Mouse (Mus musculus) mouse embryonic stem cell (cell line): Measurements from ENCODE around the gene Pced1b.

ENCODE experiments used
- in situ Hi-C, 2 experiments: fragments of 300-500 bp; cut with MboI; formaldehyde crosslinking; loops; 1 replicate in 1 of 2; 3 replicates in 1 of 2; pipeline ENCODE4 v1.14.3; 2019 to 2020; ENCODE audit warnings: low sequenced_read_pairs in 2 of 2, low pct_unique_long_range_greater_than_20kb in 1 of 2, mixed read lengths in 1 of 2; ENCODE audit not compliant: unreplicated experiment in 1 of 2

The Pced1b gene

DNA sequence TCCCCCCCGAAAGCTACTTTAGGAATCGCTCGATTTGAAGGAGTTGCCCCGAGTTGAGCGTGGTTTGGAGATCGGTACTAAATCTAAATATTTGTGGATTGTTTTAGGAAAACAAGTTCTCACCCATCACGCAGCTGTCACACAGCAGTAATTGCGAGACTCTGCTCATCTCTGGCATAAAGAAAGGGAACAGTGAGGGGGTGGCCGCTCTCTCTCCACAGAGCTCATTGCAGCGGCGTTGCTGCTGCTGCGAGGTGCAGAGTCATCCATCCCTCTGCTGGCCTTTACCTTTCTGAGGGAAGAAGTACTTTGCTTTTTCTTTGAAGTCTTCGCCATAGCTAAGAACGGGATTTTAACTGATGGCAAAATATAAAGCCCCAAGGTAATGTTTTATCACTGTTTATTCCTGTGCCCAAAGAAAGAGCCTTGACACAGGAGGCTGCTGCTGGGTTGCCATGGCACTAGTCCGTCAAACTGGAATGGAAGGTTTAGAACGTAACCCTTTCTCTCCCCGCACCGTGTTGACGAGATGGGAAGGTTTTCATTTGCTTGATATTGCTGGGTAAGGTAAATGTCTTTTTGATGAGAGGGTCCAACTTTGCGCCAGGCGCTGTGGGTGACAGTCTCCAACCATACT, 71.6 kb downstream of the Pced1b start:
- in situ Hi-C loops = no loop called here

DNA sequence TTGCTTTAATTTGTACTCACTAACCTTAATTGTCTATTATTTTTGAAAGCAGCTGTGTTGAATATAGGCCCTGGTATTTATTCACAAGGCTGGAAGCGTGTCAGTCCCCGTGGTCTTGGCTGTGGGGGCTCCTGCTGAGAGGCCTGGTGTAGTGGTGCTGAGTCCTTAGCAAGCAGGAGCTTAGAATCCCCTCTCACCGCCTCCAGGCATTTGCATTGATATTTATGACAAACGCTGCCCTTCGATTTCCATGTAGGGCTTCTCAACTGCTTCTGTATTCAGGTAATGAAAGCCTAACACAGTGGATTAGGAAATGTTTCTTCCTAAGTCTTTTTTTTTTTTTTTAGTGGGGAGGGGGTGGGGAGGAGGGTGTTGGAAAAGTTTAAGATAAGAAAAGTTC, 75.9 kb downstream of the Pced1b start:
- in situ Hi-C loops = loop anchor here (5.0 to 10.0 kb wide), 2 partner anchors 112 to 134 kb away; no protein-coding TSS in a partner anchor

DNA sequence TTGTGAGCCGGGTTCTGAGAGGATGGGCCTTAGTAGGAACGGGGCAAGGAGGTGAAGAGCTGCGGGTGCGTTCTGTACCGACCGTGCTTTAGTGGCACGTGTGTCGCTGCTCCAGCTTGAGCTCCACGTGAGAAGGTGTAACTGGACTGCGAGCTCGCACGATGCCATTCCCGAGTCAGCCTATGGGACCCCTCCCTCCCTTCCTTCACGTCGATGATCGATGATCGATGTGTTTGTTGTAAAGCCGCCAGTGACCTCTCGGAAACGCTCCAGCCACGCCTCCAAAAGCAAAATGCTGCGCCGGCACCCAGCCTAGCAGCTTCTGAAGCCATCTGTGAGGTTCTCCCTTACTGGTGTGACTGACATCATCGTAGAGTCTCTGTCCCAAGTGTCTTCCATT, 76.6 kb downstream of the Pced1b start:
- in situ Hi-C loops = loop anchor here (5.0 to 10.0 kb wide), 2 partner anchors 111 to 134 kb away; no protein-coding TSS in a partner anchor

DNA sequence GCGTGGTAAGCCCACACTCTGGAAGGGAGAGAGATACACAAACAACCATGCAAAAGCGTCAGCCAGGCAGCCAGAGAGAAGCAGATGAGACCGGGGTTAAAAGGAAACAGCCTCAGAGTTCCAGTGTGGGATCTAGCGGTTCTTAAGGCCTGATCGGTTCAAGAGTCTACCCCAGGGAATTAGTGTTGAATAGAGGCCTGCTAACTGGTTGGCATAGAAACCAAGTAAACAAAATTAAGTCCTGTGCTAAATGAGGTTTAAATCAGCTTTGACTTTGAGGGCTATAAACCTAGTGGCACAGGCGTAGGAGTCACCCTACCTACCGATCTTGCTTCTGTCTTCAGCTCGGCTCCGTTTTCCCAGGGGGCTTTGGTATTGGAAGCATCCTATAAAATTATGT, 77.4 kb downstream of the Pced1b start:
- in situ Hi-C loops = loop anchor here (5.0 to 10.0 kb wide), 2 partner anchors 110 to 133 kb away; no protein-coding TSS in a partner anchor

DNA sequence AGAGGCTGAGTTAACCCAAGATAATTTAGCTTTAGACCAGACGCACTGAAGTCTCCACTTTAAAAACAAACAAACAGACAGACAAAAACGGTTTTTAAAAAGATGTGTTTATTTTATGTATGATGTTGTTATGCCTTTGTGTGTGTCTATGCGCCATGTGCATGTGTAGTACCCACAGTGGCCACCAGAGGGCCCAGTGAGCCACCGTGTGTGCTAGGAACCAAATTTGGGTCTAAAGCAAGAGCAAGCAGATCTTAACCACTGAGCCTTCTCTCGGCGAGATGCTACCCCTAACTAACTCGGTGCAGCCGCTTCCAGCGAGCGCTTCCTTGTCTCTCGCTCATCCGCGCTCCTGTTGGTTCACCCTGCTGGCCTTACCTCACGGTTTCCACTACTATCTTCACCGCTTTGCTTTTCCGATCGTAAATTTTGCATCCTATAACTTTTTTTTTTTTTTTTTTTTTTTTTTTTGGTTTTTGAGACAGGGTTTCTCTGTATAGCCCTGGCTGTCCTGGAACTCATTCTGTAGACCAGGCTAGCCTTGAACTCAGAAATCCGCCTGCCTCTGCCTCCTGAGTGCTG, 80.7 kb downstream of the Pced1b start:
- in situ Hi-C loops = loop anchor here in 1 of 2 experiments (10.0 kb wide), 1 partner anchor 107 kb away; no protein-coding TSS in a partner anchor

DNA sequence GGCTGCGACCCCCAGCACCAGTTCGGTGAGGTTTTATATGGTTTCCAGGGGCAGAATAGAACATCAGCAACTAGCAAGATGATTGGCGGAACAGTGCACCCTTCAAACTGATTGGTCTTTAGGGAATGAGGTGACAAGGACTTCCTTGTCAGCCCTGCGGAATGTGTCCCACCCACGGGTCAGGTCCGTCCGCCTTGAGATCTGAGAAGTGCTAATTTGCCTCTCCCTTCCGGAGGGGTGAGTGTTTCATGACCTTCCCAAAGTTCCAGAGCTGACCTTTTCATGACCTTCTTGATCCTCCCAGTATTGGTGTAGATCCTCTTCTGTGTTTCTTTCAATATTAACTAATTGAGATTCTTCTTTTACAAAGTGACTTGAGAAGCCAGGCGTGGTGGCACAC, 85.7 kb downstream of the Pced1b start:
- in situ Hi-C loops = no loop called here

DNA sequence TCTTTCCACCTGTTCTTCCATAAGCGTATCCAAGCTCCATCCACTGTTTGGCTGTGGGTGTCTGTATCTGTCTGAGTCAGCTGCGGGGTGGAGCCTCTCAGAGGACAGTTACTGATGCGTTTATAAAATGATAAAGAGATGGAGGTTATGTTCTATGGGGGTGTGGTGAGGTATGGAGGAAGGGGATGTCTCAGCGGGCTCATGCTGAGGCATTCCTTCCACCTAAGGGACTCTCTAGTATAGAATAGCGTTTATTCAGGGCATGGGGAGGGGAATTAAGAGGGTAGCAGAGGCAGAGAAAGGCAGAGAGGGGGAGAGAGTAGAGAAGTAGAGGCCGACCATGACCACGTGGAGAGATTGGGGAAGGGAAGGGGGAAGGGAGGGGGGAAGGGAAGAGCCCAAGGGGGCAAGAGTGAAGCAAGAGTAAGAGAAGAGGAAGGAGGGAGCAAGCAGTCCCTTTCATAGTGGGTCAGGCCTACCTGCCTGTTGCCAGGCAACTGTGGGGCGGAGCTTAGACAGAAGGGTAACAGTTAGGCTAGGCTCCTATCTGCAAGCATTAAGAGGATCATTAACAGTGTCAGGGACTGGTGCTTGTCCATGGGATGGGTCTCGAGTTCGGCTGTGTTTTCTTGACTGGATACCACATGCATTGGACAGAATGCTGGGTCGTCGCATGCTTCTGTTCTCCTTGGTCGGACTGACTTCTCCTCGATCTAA, 90.9 kb downstream of the Pced1b start:
- in situ Hi-C loops = no loop called here

DNA sequence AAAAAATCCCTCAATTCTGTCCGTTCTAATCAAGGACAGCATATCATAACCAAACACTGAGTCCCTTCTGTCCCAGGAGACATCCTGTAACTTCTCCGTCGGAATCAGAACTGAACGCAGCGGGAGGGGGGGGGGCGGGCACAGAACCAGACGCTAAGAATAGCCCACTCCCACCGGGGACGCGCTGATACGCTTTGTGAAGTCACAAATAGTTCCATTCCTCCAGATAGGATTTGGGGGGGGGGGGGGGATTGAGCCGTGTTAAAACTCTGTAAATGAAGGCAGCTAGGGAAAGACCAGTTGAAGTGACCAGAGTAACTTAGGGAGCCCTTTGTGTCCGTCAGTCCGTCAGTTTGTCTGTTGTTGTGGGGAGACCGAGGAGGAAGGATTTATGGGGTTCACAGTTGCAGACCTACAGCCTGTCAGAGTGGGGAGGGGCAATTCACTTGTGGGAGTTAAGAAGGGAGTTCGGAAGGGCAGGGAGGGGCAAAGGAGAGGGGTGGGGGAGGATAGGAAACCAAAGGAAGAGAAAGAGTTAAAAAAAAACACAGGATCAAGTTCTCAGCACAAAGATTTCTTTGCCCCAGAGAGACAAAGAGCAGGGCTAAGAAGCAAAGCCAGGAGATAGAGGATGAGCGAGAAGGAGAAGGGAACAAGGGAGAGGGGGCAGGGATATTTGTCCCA, 91.6 kb downstream of the Pced1b start:
- in situ Hi-C loops = no loop called here

DNA sequence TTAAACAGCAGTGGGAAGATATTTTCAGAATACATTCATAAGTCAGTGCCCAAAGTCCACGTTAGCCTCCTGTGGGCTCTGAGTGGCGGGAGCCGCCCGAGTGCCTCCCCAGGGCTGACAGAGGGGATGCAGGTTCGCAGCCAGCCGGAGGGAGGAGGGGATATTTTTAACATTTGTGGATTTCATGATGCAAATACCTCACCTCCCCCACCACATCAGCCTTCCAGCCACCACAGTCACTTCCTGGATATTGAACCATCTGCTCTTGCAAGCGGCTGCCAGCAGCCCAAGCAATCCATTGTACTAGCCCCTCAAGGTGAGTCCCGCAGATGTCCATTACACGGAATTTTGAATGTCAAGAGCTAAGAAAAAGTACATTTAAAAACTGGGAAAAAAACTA, 95.4 kb downstream of the Pced1b start:
- in situ Hi-C loops = no loop called here

DNA sequence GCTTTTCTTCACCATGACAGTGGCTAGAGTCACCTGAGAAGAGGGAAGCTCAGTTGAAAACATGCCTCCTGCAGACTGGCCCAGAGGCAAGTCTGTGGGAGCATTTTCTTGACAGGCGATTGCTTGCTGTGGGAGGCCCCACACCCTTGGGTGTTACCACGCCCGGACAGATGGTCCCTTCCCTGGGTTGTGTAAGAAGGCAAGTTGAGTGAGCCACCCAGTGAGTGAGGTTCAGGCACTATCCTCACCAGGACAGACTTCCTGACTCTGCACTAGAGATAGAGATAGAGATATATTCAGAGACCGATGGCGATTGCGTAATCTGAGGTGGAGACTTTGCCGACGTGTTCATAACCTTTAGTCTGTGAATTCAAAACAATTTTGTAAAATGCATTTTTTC, 96.0 kb downstream of the Pced1b start:
- in situ Hi-C loops = no loop called here

DNA sequence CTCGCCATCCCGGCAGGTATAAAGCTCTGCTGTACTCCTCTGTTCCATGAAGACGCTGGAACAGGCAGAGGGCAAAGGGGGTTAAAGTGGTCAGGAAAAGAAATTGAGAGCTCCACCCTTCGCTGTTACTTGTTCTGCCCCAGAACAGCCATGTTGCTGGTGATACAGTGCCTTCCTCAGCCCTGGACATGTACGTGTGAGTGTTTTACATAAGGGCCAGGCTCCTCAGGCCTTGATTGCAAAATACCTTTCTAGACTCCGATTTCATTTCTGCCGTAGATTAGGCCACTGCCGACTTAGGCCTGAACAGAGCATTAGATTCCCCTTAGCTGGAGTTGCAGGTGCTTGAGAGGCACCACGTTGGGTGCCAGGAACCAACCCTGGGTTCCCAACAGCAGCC, 97.0 kb downstream of the Pced1b start:
- in situ Hi-C loops = no loop called here

DNA sequence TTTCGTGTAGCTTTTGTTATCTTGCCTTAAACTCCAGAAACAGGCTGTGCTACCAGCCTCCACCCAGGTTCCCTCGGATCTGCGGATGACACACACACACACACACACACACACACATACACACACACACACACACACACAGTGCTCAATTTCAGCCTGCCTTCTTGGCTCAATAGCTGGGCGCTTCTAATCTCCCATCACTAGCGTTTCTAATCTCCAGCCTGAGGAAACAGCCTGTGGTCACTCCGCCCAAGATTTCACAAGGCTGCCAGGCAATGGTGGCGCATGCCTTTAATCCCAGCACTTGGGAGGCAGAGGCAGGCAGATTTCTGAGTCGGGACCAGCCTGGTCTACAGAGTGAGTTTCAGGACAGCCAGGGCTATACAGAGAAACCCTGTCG, 98.2 kb downstream of the Pced1b start:
- in situ Hi-C loops = no loop called here

DNA sequence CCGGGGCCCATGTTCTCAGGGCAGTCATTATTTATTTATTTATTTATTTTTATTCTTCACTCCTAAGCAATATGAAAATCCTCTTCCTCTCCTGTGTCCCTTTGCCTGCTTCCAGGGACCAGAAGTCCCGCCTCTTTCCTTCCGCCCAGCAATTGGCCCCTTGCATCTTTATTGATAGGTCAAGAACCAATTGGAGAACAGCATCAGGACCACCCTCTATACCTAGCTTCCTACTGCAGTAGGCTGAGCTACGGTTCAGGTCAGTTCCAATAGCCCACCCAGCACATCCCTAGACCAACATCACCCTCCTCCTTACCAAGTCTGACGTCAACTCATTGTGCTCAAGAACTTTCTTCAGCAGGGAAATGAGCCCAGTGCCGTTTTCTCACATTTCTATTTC, 99.0 kb downstream of the Pced1b start:
- in situ Hi-C loops = no loop called here

DNA sequence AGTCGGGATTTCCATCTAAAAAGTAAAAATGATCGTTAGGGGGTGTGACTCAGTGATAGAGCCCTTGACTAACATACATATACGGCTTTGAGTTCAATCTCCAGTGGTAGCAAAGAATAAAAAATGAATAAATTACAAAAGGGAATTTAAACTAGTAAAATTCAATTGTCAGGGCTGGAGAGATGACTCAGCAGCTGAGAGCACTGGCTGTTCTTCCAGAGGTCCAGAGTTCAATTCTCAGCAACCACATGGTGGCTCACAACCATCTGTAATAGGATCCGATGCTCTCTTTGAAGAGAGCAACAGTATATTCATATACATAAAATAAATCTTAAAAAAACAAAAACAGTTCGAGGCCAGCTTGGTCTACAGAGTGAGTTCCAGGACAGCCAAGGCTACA, 99.5 kb downstream of the Pced1b start:
- in situ Hi-C loops = no loop called here

DNA sequence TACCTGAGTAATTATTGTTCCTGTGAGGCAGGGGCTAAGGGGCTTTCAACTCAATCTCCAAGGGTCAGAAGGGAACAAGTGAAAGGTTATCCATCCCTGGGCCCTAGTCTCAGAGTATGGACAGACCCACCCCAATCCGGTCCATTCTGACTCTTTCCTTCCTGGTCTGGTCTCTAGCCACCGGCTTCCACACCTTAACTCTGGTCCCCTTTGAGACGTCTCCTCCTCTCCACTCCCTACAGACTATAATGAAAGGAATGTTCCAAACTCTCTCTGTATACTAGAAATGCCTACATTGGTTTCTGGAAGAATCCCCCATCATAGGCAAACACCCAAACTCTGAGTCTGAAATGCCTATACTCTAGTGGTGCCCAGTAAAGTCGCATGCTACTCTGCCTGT, 100.0 kb downstream of the Pced1b start:
- in situ Hi-C loops = no loop called here

DNA sequence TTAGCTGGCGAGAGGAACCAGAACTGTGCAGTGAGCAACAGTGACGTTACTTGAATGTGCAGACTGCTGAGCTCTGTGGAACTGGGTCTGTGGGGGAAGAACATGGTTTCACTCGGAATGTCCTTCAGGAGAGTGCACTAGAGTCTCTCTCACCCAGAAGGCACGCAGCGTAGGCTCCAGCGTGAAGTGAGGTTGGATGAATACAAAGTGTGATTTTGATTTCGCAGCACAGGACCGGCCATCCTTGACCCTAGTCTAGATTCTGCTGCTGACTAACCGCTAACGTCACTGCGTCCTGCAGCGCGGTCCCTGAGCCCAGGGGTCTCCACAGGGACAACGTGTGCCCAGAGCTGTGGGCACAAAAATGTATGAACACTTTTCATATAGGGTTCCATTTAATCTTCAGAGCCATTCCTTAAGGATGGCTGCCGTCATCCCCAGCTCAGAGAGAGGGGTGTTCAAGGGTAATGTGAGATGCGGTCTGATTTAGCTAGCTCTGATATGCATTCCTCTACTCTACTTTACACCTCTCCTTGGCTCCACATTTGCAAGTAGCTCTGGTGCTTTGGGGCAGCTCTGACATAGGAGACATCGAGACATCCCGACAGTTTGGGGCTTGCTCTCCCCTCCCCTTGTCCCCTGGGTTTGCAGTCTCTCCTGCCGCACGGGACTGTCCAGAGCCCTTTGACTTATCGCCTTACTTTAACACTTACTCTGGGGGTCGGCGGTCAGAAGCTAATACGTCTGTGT, 101.8 kb downstream of the Pced1b start:
- in situ Hi-C loops = no loop called here

DNA sequence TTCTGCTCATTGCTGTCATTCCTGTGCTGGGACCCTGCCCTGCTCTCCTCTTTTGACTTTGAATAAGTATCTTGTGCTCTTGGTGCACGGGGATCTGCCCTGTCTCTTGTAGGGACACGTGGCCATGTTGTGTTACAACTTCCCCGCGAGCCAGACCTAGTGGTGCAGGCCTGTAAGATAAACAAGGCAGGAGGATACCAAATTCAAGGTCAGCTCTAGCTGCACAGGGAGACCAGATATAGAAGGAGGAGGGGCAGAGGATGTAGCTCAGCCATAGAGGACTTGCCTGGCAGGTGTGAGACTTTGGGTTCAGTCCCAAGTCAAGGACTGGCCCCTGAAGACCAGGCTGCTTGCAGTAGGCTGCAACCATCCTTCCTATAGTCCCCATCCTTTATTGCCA, 103.6 kb downstream of the Pced1b start:
- in situ Hi-C loops = no loop called here

DNA sequence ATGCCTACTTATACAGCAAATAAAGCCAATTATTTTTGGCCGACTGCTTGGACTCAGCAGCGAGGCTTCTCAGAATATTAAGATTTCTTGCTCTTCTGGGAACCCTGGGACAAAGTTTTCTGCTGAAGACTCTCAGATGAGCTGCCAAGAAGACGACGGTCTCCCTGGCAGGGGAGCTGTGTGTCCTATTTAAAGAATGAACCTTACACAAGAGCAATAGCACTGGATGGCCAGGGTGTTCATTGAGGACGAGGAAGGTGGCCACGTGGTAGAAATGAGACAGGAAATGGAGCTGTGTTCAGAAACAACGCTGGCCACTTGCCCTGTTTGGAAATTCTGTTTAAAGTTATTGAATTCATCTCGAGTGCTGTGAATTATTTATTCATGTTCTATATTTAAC, 104.1 kb downstream of the Pced1b start:
- in situ Hi-C loops = no loop called here

DNA sequence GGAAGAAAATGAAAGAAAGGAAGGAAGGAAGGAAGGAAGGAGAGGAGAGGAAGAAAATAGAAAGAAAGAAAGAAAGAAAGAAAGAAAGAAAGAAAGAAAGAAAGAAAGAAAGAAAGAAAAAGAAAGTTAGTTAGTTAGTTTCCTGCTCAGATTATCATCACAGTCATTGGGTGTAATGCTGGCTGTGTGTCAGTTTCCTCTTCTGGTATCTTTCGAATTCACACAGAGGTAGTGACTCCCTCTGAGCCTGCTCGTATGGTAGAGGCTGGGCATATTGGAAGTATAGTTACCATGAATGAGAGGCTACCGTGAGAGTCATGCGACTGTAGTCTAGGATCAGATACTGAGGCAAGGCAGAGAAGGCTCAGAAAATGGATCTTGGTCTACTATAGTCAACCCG, 104.8 kb downstream of the Pced1b start:
- in situ Hi-C loops = no loop called here
